Mouse (Mus musculus): ENCODE results near the gene Erbb4. TPM values are rescaled to one million over a fixed set of nuclear protein-coding genes. Genes with fewer than 3 reads are reported as not detected.

Gene Erbb4
- polyA plus RNA-seq, 1 experiment from 2014 or later: 0.56 TPM

DNA sequence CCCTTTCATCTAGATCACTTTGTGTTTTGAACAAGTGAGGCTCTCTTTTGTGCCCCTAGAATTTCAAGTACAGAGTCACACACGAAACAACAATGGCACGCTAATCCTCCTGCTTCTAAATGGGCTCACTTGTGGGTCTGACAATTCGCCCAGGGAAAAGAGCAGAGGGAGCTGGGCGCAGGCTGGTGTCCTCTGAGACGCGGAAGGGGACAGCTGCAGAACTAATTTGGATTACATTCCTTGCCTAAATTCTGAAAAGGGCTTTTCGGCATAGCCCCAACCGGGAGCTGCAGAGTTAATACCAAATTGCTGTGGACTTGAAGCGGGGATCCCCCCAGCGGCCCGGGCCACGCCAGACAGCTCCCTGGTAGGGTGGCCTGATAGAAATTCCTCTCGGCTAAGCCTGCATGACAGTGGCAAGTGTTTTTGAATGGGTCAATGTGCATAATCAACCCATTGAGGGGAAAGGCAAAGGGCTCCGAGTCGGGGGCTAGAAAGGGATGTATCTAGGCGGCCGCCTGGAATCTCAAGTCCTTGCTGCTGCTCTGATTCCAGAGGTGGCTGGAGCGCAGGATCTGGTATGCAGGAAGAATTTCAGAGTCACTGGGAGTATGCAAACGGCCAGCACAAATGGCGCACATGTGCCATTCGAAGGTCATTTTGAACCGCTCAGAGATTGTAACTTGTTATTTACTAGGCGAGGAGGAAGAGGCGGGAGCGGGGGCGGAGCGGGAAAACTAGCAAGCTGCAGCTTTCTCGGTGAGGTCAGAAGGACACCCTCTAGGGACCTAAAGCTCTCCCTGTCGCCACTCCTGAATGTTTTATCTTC is 2.2 kb downstream of the Erbb4 start:
- H3K27me3 ChIP-seq: peaks cover 72% of the 10 kb centered on the region

GRCm38 (mm10) chr1:69105096-69105492 is 2.8 kb downstream of the Erbb4 start:
- peaks cover 72% of the 10 kb centered on the region for H3K27me3 ChIP-seq
- ATAC-seq (ENCODE audit: insufficient number of reproducible peaks, insufficient read depth, low FRiP score, low TSS enrichment, low read depth): no peak
- no peak overlapping the region for H3K27ac ChIP-seq
- H3K36me3 ChIP-seq: no peaks in the 10 kb centered on the region
- H3K4me1 ChIP-seq: peaks cover 27% of the 10 kb centered on the region
- H3K9ac ChIP-seq: no peak overlapping the region
- H3K4me3 ChIP-seq: peak overlapping the region; percentile 52
- no peaks in the 10 kb centered on the region for H3K9me3 ChIP-seq
- WGBS: 1% methylated on average over 13 of the region's 13 CpGs
- H3K4me2 ChIP-seq: peak overlapping the region; percentile 90

More for the DNA sequence above, 2.2 kb downstream of the Erbb4 start:
- H3K36me3 ChIP-seq: no peaks in the 10 kb centered on the region
- WGBS: 0% methylated on average over 29 of the region's 29 CpGs
- no peak for ATAC-seq (ENCODE audit: insufficient number of reproducible peaks, insufficient read depth, low FRiP score, low TSS enrichment, low read depth)
- H3K4me2 ChIP-seq: peak overlapping the region; percentile 90
- peaks cover 27% of the 10 kb centered on the region for H3K4me1 ChIP-seq
- no peaks in the 10 kb centered on the region for H3K9me3 ChIP-seq
- peak overlapping the region; percentile 52 for H3K4me3 ChIP-seq
- no peak overlapping the region for H3K27ac ChIP-seq
- H3K9ac ChIP-seq: peak overlapping the region; percentile 60

DNA sequence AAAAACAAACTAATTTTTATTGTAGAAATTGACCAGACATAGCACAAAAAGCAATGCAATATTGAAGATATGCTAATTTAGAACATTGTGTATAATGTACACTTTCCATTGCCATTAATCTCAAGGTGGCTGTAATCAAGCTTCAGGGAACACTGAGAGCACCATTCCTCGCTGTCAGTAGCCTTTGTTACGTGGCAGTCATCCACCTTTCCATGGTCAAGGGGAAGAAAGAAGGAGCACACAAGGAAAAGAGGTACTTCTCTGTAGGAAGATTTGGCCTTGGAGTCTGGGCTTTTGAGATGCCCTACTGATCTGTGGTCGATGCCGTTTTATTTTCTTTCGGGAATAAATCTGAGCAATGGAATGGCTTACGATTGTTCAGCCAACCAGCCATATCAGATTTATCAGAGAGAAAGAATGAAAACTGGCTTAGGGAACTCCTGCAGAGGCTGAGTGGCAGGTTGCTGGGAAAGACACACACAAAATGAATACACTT is 4.6 kb downstream of the Erbb4 start:
- 71% methylated on average over 6 of the region's 6 CpGs for WGBS
- no peak overlapping the region for H3K9ac ChIP-seq
- peaks cover 27% of the 10 kb centered on the region for H3K4me1 ChIP-seq
- no peaks in the 10 kb centered on the region for H3K9me3 ChIP-seq
- H3K27me3 ChIP-seq: peaks cover 54% of the 10 kb centered on the region
- H3K27ac ChIP-seq: no peak overlapping the region
- ATAC-seq (ENCODE audit: insufficient number of reproducible peaks, insufficient read depth, low FRiP score, low TSS enrichment, low read depth): no peak
- no peak overlapping the region for H3K4me2 ChIP-seq
- H3K36me3 ChIP-seq: no peaks in the 10 kb centered on the region
- H3K4me3 ChIP-seq: no peak overlapping the region

- Histone ChIP-seq H3K9me3 (no peaks in the 10 kb centered on the region), H3K4me3 (no peak overlapping the region), H3K4me1 (peaks cover 18% of the 10 kb centered on the region), H3K36me3 (no peaks in the 10 kb centered on the region), H3K27me3 (peaks cover 38% of the 10 kb centered on the region), H3K4me2 (no peak overlapping the region), H3K9ac (no peak overlapping the region), H3K27ac (no peak overlapping the region)
- ATAC-seq (ENCODE audit: insufficient number of reproducible peaks, insufficient read depth, low FRiP score, low TSS enrichment, low read depth): no peak
- 81% methylated on average over 2 of the region's 2 CpGs for WGBS
Observed at GRCm38 (mm10) chr1:69101670-69102069, 6.2 kb downstream of the Erbb4 start.

GRCm38 (mm10) chr1:69093052-69093451 is 14.8 kb downstream of the Erbb4 start:
- no peak overlapping the region for H3K4me2 ChIP-seq
- H3K36me3 ChIP-seq: no peaks in the 10 kb centered on the region
- no peaks in the 10 kb centered on the region for H3K9me3 ChIP-seq
- 24% methylated on average over 3 of the region's 3 CpGs for WGBS
- no peaks in the 10 kb centered on the region for H3K27me3 ChIP-seq
- no peaks in the 10 kb centered on the region for H3K4me1 ChIP-seq
- ATAC-seq (ENCODE audit: insufficient number of reproducible peaks, insufficient read depth, low FRiP score, low TSS enrichment, low read depth): no peak
- H3K9ac ChIP-seq: no peak overlapping the region
- H3K4me3 ChIP-seq: no peak overlapping the region
- H3K27ac ChIP-seq: no peak overlapping the region

GRCm38 (mm10) chr1:69089331-69089730 is 18.5 kb downstream of the Erbb4 start:
- ATAC-seq (ENCODE audit: insufficient number of reproducible peaks, insufficient read depth, low FRiP score, low TSS enrichment, low read depth): no peak
- no peak overlapping the region for H3K9ac ChIP-seq
- WGBS: 81% methylated on average over 1 of the region's 1 CpGs
- H3K27me3 ChIP-seq: no peaks in the 10 kb centered on the region
- no peaks in the 10 kb centered on the region for H3K36me3 ChIP-seq
- no peak overlapping the region for H3K4me3 ChIP-seq
- no peak overlapping the region for H3K27ac ChIP-seq
- H3K4me1 ChIP-seq: no peaks in the 10 kb centered on the region
- no peak overlapping the region for H3K4me2 ChIP-seq
- H3K9me3 ChIP-seq: no peaks in the 10 kb centered on the region

GRCm38 (mm10) chr1:69085753-69086152 is 22.1 kb downstream of the Erbb4 start:
- Histone ChIP-seq H3K27me3 (no peaks in the 10 kb centered on the region), H3K4me1 (no peaks in the 10 kb centered on the region), H3K9ac (no peak overlapping the region), H3K4me2 (no peak overlapping the region), H3K9me3 (no peaks in the 10 kb centered on the region), H3K27ac (no peak overlapping the region), H3K36me3 (no peaks in the 10 kb centered on the region), H3K4me3 (no peak overlapping the region)
- no peak for ATAC-seq (ENCODE audit: insufficient number of reproducible peaks, insufficient read depth, low FRiP score, low TSS enrichment, low read depth)
- 79% methylated on average over 6 of the region's 6 CpGs for WGBS

DNA sequence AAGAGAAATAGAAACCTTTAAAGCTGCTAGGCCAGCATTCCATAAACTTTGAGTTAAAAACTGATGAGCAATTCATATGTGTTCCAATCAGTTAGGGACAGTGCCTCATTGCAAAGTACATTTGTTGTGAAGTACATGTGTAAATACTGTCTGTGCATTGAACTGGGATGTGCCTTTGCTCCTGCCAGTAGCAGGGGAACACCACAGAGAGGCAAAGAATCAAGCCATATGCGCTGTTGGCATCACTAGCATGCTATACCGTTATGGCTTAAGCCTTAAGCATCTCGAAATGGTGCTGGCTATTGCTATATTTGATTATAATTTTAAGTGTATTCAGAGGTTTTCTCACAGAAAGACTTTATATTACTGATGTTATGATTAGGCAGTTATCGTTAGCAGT is 58.9 kb downstream of the Erbb4 start:
- H3K9me3 ChIP-seq: no peaks in the 10 kb centered on the region
- no peaks in the 10 kb centered on the region for H3K4me1 ChIP-seq
- 84% methylated on average over 4 of the region's 4 CpGs for WGBS
- no peak overlapping the region for H3K9ac ChIP-seq
- H3K4me3 ChIP-seq: no peak overlapping the region
- H3K36me3 ChIP-seq: no peaks in the 10 kb centered on the region
- no peaks in the 10 kb centered on the region for H3K27me3 ChIP-seq
- H3K27ac ChIP-seq: no peak overlapping the region
- no peak for ATAC-seq (ENCODE audit: insufficient number of reproducible peaks, insufficient read depth, low FRiP score, low TSS enrichment, low read depth)
- H3K4me2 ChIP-seq: no peak overlapping the region

DNA sequence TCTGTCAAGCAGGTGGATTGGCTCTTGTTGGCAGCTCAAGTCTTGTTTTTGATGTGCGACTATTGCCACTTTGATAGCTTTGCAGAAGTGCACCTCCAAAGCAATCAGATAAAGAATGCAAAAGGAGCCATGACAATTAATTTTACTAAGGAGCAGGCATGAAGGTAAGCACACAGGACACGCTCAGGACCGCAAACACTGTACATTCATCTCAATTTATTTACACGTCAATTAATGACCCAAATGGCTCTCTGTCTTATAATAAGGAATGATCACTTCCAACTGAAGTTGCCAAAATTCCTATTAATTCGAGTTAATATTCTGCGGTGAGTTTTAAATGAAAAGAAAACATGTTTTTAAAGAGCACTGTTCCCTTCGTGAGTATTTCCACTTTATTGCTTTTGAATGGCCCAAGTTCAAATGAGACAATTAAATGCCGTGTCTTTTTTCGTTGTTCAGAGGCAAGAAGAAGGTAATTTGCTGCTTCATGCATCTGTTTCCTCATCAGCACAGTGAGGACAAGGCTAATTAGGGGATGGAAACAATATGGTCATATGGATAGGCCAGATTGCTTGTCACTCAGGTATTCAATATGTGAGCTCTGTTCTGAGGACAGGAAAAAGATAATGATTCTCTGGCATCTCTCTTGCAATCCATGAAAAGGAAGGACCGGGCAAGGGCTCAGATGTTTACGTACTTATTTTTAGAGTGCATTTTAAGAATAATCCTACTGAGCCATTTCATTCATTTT is 61.5 kb downstream of the Erbb4 start:
- no peaks in the 10 kb centered on the region for H3K27me3 ChIP-seq
- H3K36me3 ChIP-seq: no peaks in the 10 kb centered on the region
- 83% methylated on average over 11 of the region's 11 CpGs for WGBS
- H3K4me3 ChIP-seq: no peak overlapping the region
- H3K9ac ChIP-seq: no peak overlapping the region
- no peaks in the 10 kb centered on the region for H3K9me3 ChIP-seq
- no peak overlapping the region for H3K27ac ChIP-seq
- no peaks in the 10 kb centered on the region for H3K4me1 ChIP-seq
- no peak for ATAC-seq (ENCODE audit: insufficient number of reproducible peaks, insufficient read depth, low FRiP score, low TSS enrichment, low read depth)
- no peak overlapping the region for H3K4me2 ChIP-seq

DNA sequence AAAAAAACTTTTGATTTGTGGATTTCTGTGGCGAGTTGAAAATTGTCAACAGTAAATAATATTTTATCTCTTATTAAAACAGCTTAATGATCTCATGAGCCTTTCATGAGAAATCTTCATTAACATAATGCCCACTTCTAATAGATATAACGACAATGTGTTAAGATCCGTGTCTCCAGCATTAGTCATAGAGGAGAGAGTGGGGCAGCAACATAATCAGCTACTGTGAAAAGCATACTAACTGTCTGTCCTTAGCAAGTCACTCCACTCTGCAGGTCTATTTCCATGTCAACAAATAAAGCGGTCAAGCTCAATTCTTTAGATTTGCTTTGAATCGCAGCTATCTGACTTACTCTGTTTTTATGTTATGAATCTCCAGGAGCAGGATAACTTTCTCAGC is 80.0 kb downstream of the Erbb4 start:
- Histone ChIP-seq H3K9me3 (no peaks in the 10 kb centered on the region), H3K9ac (no peak overlapping the region), H3K27ac (no peak overlapping the region), H3K36me3 (no peaks in the 10 kb centered on the region), H3K4me3 (no peak overlapping the region), H3K4me2 (no peak overlapping the region), H3K27me3 (no peaks in the 10 kb centered on the region), H3K4me1 (no peaks in the 10 kb centered on the region)
- no peak for ATAC-seq (ENCODE audit: insufficient number of reproducible peaks, insufficient read depth, low FRiP score, low TSS enrichment, low read depth)
- WGBS: 67% methylated on average over 5 of the region's 5 CpGs

- H3K27ac ChIP-seq: no peak overlapping the region
- no peaks in the 10 kb centered on the region for H3K36me3 ChIP-seq
- H3K4me1 ChIP-seq: 0 out of 2 replicates have a peak, but pooled peaks cover 1% of the 10 kb centered on the region
- H3K4me2 ChIP-seq: no peak overlapping the region
- H3K4me3 ChIP-seq: no peak overlapping the region
- H3K27me3 ChIP-seq: no peaks in the 10 kb centered on the region; the same call in 1 of the 2 replicates
- H3K9me3 ChIP-seq: no peaks in the 10 kb centered on the region
- ATAC-seq (ENCODE audit: insufficient number of reproducible peaks, insufficient read depth, low FRiP score, low TSS enrichment, low read depth): no peak
- WGBS: 18% methylated on average over 3 of the region's 3 CpGs
- no peak overlapping the region for H3K9ac ChIP-seq
Observed at GRCm38 (mm10) chr1:69024858-69025257, 83.0 kb downstream of the Erbb4 start.
